Mouse (Mus musculus) cerebellum, adult (tissue): ENCODE results near the gene Nanog.

Experiments used
- ATAC-seq: cut with Nextera tagmentation; 2 replicates; pipeline ENCODE4 v1.9.2; 2017; ENCODE audit warnings: mild to moderate bottlenecking, moderate library complexity, mixed read lengths; ENCODE audit not compliant: insufficient number of reproducible peaks, low FRiP score, low TSS enrichment

The Nanog gene

DNA sequence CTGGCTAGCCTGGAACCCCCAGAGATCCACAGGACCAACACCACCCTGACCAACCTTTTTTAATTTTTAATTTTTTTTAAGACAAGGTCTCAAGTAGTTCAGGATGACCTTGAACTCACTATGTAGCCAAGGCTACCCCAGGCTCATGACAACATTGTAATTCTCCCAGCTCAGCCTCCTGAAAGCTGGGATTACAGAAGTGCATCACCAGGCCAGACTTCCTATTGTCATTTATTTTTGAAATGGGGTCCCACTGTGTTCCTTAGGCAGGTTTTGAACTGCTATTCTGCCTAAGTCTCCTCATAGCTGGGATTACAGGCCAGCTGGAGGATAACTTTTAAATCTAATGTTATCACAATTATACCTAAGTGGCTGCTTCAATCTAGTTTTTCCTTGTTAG is 54.6 kb downstream of the Nanog start:
- no peak for ATAC-seq

DNA sequence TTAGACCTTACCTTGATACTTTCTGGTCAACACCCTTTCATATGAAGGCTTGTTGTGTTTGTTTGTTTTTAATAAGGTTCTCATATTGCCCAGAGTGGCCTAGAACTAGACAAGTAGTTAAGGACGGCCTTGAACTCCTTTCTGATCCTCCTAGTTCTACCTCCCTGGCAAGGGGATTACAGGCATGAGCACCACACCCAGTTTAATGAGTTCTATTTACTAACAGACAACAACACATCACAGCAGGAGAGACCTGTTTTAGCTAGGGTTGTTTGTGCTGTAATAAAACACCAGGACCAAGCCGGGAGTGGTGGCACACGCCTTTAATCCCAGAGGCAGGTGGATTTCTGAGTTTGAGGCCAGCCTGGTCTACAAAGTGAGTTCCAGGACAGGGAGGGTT is 55.2 kb downstream of the Nanog start:
- ATAC-seq = no peak

DNA sequence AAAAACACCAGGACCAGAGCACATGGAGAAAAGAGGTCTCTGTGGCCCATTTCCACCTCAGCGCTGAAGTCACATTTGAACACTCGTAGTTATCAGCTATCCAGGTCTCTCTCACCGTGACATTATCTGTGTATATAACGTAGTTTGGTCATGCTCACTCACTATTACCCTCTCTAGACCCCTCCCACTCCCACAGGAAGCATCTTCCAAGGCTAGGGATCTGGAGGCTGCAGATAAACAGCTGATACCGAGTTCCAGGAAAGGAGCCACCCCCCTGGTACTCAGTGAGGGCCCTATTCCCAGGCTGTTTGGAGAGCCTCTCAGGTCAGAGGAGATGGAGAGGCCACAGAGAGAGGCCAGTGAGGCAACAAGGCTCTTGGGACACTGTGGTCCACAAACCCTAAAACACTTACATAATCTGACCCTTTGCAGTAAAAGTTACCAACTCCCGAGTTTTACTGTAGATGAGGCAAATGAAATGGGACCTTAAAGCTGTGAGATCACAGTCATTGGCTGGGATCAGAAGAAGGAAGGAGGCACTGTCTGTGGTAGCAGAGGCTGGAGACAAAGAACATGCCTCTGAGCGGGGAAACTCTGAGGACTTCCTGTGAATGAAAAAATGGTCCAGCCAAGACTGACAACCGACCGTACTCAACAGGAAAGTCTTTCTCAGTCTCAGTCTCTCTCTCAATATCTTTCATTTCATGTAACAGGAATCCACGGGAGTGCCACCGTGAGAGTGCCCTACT is 55.8 kb downstream of the Nanog start:
- no peak for ATAC-seq

DNA sequence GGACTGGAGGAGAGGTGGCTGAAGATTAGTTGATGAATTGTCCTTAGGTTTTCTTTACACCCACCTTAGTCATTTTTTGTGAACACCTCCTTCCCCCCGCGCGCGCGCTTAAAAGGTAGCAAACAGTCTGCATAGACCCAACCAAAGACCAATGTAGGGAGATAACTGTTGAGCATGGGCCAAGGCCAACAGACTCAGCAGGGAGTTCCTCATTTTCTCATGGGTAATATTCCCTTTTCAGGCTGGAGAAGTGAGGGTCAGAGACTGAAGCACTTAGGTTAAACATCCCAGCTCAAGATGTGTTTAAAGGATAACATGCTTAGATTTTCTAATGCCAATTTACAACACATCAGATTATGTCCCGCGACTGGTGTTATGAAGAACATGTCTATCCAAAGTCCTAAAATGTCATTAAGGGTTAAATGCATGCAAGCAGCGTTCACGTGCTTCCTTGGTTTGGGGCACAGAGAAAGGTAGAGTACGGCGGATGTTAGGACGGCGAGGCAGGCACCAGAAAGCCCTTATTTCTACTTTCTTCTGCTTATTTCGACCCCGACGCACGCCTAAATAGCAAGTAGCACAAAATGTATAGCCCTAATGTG is 56.7 kb downstream of the Nanog start:
- no peak for ATAC-seq
